8 mouse cellular contexts compared by ENCODE assay signal in the genomic region with DNA sequence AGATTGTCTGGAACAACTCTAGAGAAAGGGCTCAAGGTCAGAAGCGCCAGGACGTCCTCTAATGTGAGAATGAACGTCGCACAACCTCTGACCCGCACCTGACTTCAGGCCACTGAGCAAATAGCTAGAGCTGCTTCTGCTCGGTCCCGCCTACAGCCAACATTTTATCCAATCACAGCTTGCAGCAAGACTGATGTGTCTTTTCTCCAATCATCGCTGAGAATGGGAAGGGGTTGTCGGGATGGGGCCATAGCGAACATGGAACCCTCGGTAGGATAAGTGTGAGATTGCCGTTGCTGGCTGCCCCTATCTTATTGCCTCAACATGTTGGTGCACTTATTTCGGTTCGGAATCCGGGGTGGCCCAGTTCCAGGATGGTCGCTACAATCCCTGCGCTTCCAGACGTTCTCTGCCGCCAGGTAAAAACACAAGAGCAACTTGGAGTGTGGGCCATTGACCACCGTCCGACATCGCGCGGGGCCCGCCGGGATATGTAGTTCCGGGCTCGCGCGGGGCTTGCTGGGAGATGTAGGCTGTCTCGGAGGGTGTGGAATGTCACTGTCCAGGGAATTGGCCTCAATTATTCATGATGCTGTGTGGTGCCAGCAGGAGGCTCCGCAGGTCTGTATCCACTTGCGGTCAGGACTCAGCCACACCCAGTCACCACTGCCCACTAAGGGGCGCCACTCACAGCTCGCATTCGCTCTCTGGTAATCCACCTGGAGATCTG. TPM values are rescaled to one million over a fixed set of nuclear protein-coding genes. Genes with fewer than 3 reads are reported as not detected.
DNase-seq lines count a peak whose midpoint lies in the region; ATAC-seq and TF ChIP-seq lines count a peak whose summit lies in the region.

No protein-coding gene starts in this region.

- 0 out of 2 replicates have a peak, but pooled peaks have one; percentile 26 for TF ChIP-seq POLR2A in brain, embryonic 14.5 days (IDR thresholded peaks at IDR 0.05; ENCODE audit: borderline replicate concordance, extremely low read depth, insufficient read depth, insufficient read length, poor library complexity, severe bottlenecking)
- 0 out of 2 replicates have a peak, but pooled peaks have one; percentile 5 for TF ChIP-seq POLR2A in liver, adult 2 months (IDR thresholded peaks at IDR 0.05; ENCODE audit: extremely low read depth, insufficient read depth, low read length)
- TF ChIP-seq POLR2A in myocyte (IDR thresholded peaks at IDR 0.05; ENCODE audit: insufficient read length, low read depth) = peak; percentile 41

- peak; percentile 99 for DNase-seq in brain, embryonic 14.5 days (ENCODE audit: low read depth)
- DNase-seq in liver, adult 2 months (ENCODE audit: extremely low read depth, low read depth, low spot score) = peak; percentile 99
- peak; percentile 97 for DNase-seq in splenic B cell, adult 2 months (ENCODE audit: low read depth, low spot score)

- peaks cover 31% of the 10 kb centered on the region for H3K4me1 ChIP-seq in erythroblast, embryonic 14.5 days (ENCODE audit: control insufficient read depth)
- peaks cover 4% of the 10 kb centered on the region for H3K4me1 ChIP-seq in heart, embryonic 11.5 days (ENCODE audit: control insufficient read depth, insufficient read depth, low read length)
- peaks cover 16% of the 10 kb centered on the region; the same call in 1 of the 2 replicates for H3K4me1 ChIP-seq in kidney, embryonic 16.5 days (ENCODE audit: insufficient read depth, low read length)
- H3K4me1 ChIP-seq in liver, adult 2 months (ENCODE audit: control insufficient read depth, insufficient read depth, low read length) = peaks cover 2% of the 10 kb centered on the region; the same call in 1 of the 2 replicates

- peak overlapping the region; percentile 61 for H3K4me2 ChIP-seq in heart, embryonic 11.5 days
- H3K4me2 ChIP-seq in kidney, embryonic 16.5 days (replicated peaks; ENCODE audit: low read depth, low read length) = peak overlapping the region; percentile 53
- peak overlapping the region; percentile 81 for H3K4me2 ChIP-seq in myocyte (ENCODE audit: low read depth)

- H3K27me3 ChIP-seq in C2C12 (ENCODE audit: control insufficient read depth, insufficient read depth, insufficient read length) (no peaks in the 10 kb centered on the region), myocyte (ENCODE audit: control insufficient read depth, insufficient read depth, insufficient read length) (no peaks in the 10 kb centered on the region)
- peaks cover 4% of the 10 kb centered on the region for H3K27me3 ChIP-seq in erythroblast, embryonic 14.5 days (ENCODE audit: control insufficient read depth)
- H3K27me3 ChIP-seq in heart, embryonic 11.5 days (ENCODE audit: control insufficient read depth, insufficient read depth, low read length) = no peaks in the 10 kb centered on the region
- no peaks in the 10 kb centered on the region for H3K27me3 ChIP-seq in kidney, embryonic 16.5 days (ENCODE audit: insufficient read depth, low read length)
- no peaks in the 10 kb centered on the region for H3K27me3 ChIP-seq in liver, adult 2 months (ENCODE audit: control insufficient read depth, insufficient read depth, low read length)
- no peaks in the 10 kb centered on the region for H3K27me3 ChIP-seq in splenic B cell, adult 2 months (ENCODE audit: control insufficient read depth, insufficient read depth, low read length, poor library complexity, severe bottlenecking)

- no peaks in the 10 kb centered on the region for H3K9me3 ChIP-seq in erythroblast, embryonic 14.5 days (ENCODE audit: control insufficient read depth, low read length)
- no peaks in the 10 kb centered on the region for H3K9me3 ChIP-seq in heart, embryonic 11.5 days (replicated peaks; ENCODE audit: control insufficient read depth, low read length)
- no peaks in the 10 kb centered on the region for H3K9me3 ChIP-seq in kidney, embryonic 16.5 days (ENCODE audit: low read length)

- H3K79me2 ChIP-seq in C2C12 (ENCODE audit: control insufficient read depth, insufficient read depth) = no peaks in the 10 kb centered on the region
- H3K79me2 ChIP-seq in liver, adult 2 months (ENCODE audit: control insufficient read depth, insufficient read depth, low read length) = peaks cover 2% of the 10 kb centered on the region; the same call in 1 of the 2 replicates
- H3K79me2 ChIP-seq in myocyte (ENCODE audit: control insufficient read depth, insufficient read depth) = no peaks in the 10 kb centered on the region

- peak overlapping the region; percentile 46 for H3ac ChIP-seq in C2C12 (ENCODE audit: control insufficient read depth, insufficient read length, low read depth)
- no peak overlapping the region for H3ac ChIP-seq in myocyte (ENCODE audit: control insufficient read depth, insufficient read length)

- TF ChIP-seq CTCF in C2C12 (IDR thresholded peaks at IDR 0.05; ENCODE audit: control insufficient read depth, insufficient read depth, insufficient read length) = peak; percentile 92
- peak; percentile 70 for TF ChIP-seq CTCF in brain, embryonic 14.5 days (IDR thresholded peaks at IDR 0.05; ENCODE audit: borderline replicate concordance, extremely low read depth, insufficient read depth, insufficient read length)
- peak; percentile 87 for TF ChIP-seq CTCF in liver, adult 2 months (IDR thresholded peaks at IDR 0.05; ENCODE audit: low read depth, low read length)

- no peaks in the 10 kb centered on the region for H3K79me3 ChIP-seq in C2C12 (ENCODE audit: low read depth)

- H3K9ac ChIP-seq in heart, embryonic 11.5 days (ENCODE audit: low read depth, low read length) = peak overlapping the region; percentile 77
- H3K9ac ChIP-seq in kidney, embryonic 16.5 days (replicated peaks; ENCODE audit: low read length) = peak overlapping the region; percentile 76
- peak overlapping the region; percentile 78 for H3K9ac ChIP-seq in liver, adult 2 months (ENCODE audit: low read depth, low read length)

- H3K4me3 ChIP-seq in C2C12 (ENCODE audit: insufficient read depth, poor library complexity, severe bottlenecking) (peak overlapping the region; percentile 38), myocyte (peak overlapping the region; percentile 28)
- H3K4me3 ChIP-seq in erythroblast, embryonic 14.5 days (replicated peaks) = peak overlapping the region; percentile 71
- peak overlapping the region; percentile 70 for H3K4me3 ChIP-seq in heart, embryonic 11.5 days (ENCODE audit: low read depth, low read length)
- H3K4me3 ChIP-seq in kidney, embryonic 16.5 days (ENCODE audit: low read length) = peak overlapping the region; percentile 58
- H3K4me3 ChIP-seq in liver, adult 2 months (ENCODE audit: insufficient read depth, low read depth, low read length) = peak overlapping the region; percentile 64

- H3K36me3 ChIP-seq in C2C12 (ENCODE audit: control insufficient read depth, insufficient read depth) (no peaks in the 10 kb centered on the region), myocyte (ENCODE audit: control insufficient read depth, insufficient read depth) (no peaks in the 10 kb centered on the region)
- no peaks in the 10 kb centered on the region for H3K36me3 ChIP-seq in erythroblast, embryonic 14.5 days (ENCODE audit: control insufficient read depth)
- no peaks in the 10 kb centered on the region for H3K36me3 ChIP-seq in heart, embryonic 11.5 days (ENCODE audit: control insufficient read depth, insufficient read depth, low read length)
- no peaks in the 10 kb centered on the region for H3K36me3 ChIP-seq in kidney, embryonic 16.5 days (ENCODE audit: insufficient read depth, low read length)
- H3K36me3 ChIP-seq in liver, adult 2 months (ENCODE audit: control insufficient read depth, insufficient read depth, low read length) = no peaks in the 10 kb centered on the region
- H3K36me3 ChIP-seq in splenic B cell, adult 2 months (ENCODE audit: control insufficient read depth, insufficient read depth, low read length, poor library complexity, severe bottlenecking) = no peaks in the 10 kb centered on the region

- peak; percentile 96 for ATAC-seq in heart, embryonic 11.5 days (replicated peaks; ENCODE audit: insufficient number of reproducible peaks, low FRiP score, low TSS enrichment)
- peak; percentile 97 for ATAC-seq in kidney, embryonic 16.5 days (ENCODE audit: low FRiP score, low TSS enrichment)

- peak overlapping the region; percentile 85 for H3K27ac ChIP-seq in heart, embryonic 11.5 days (ENCODE audit: low read depth, low read length)
- H3K27ac ChIP-seq in kidney, embryonic 16.5 days (ENCODE audit: low read length) = peak overlapping the region; percentile 54
- H3K27ac ChIP-seq in liver, adult 2 months (replicated peaks; ENCODE audit: insufficient read depth, low read depth, low read length) = peak overlapping the region; percentile 94

- 1% methylated on average over 36 of the region's 36 CpGs for WGBS in heart, embryonic 11.5 days (ENCODE audit: insufficient replicate concordance)
- under 1% methylated on average over 36 of the region's 36 CpGs for WGBS in kidney, embryonic 16.5 days
- WGBS in liver, adult 2 months = under 1% methylated on average over 36 of the region's 36 CpGs

RNA-seq across cellular contexts. Expression of a gene that starts 0.9 kb away (rescaled TPM):
- polyA plus RNA-seq in C2C12 (2012; fragmentation: generic; extraction: Trizol) (25.1 TPM), myocyte (2012; fragmentation: generic; extraction: Trizol) (37.7 TPM)
- 51.0 and 64.7 TPM in 2 replicates for polyA plus RNA-seq in brain, embryonic 14.5 days (2012; rRNA removed)
- polyA plus RNA-seq in erythroblast, embryonic 14.5 days (2012) = 1.7 and 2.2 TPM in 2 replicates
- 44.6 and 53.1 TPM in 2 replicates for polyA plus RNA-seq in heart, embryonic 11.5 days (2014; fragmentation: Nextera tagmentation; extraction: Ambion mirVana)
- 76.1 and 80.3 TPM in 2 replicates for polyA plus RNA-seq in kidney, embryonic 16.5 days (2015; fragmentation: Nextera tagmentation; extraction: Ambion mirVana)
- 21.5 and 25.2 TPM in 2 replicates for total RNA-seq in liver, adult 2 months (2014; rRNA removed)
- 69.9 and 71.0 TPM in 2 replicates for polyA plus RNA-seq in liver, adult 2 months (2012; rRNA removed)

RNA-seq across cellular contexts. Expression of a gene that starts 2.4 kb away (rescaled TPM):
- polyA plus RNA-seq in C2C12 (2012; fragmentation: generic; extraction: Trizol) (0.48 TPM), myocyte (2012; fragmentation: generic; extraction: Trizol) (4.0 TPM)
- 1.5 and 1.7 TPM in 2 replicates for polyA plus RNA-seq in brain, embryonic 14.5 days (2012; rRNA removed)
- polyA plus RNA-seq in erythroblast, embryonic 14.5 days (2012) = 0.02 and 0.05 TPM in 2 replicates
- 0.49 and 1.5 TPM in 2 replicates for polyA plus RNA-seq in heart, embryonic 11.5 days (2014; fragmentation: Nextera tagmentation; extraction: Ambion mirVana)
- polyA plus RNA-seq in kidney, embryonic 16.5 days (2015; fragmentation: Nextera tagmentation; extraction: Ambion mirVana) = 1.0 and 1.7 TPM in 2 replicates
- 0.09 and 0.27 TPM in 2 replicates for total RNA-seq in liver, adult 2 months (2014; rRNA removed)
- 0.05 and 0.35 TPM in 2 replicates for polyA plus RNA-seq in liver, adult 2 months (2012; rRNA removed)

RNA-seq across cellular contexts. Expression of a gene that starts 18.9 kb away (rescaled TPM):
- polyA plus RNA-seq in C2C12 (2012; fragmentation: generic; extraction: Trizol) (0.19 TPM), myocyte (2012; fragmentation: generic; extraction: Trizol) (0.24 TPM)
- 0.71 and 1.1 TPM in 2 replicates for polyA plus RNA-seq in brain, embryonic 14.5 days (2012; rRNA removed)
- not detected in 2 replicates for polyA plus RNA-seq in erythroblast, embryonic 14.5 days (2012)
- 0.20 TPM in 1 of 2 replicates, not detected in the other for polyA plus RNA-seq in heart, embryonic 11.5 days (2014; fragmentation: Nextera tagmentation; extraction: Ambion mirVana)
- 0.40 and 0.55 TPM in 2 replicates for polyA plus RNA-seq in kidney, embryonic 16.5 days (2015; fragmentation: Nextera tagmentation; extraction: Ambion mirVana)
- not detected in 2 replicates for total RNA-seq in liver, adult 2 months (2014; rRNA removed)
- 0.12 and 0.84 TPM in 2 replicates for polyA plus RNA-seq in liver, adult 2 months (2012; rRNA removed)

RNA-seq across cellular contexts. Expression of a gene that starts 29.0 kb away (rescaled TPM):
- polyA plus RNA-seq in C2C12 (2012; fragmentation: generic; extraction: Trizol) (33.4 TPM), myocyte (2012; fragmentation: generic; extraction: Trizol) (30.0 TPM)
- polyA plus RNA-seq in brain, embryonic 14.5 days (2012; rRNA removed) = 159 and 252 TPM in 2 replicates
- 0.40 and 0.67 TPM in 2 replicates for polyA plus RNA-seq in erythroblast, embryonic 14.5 days (2012)
- 34.0 and 36.2 TPM in 2 replicates for polyA plus RNA-seq in heart, embryonic 11.5 days (2014; fragmentation: Nextera tagmentation; extraction: Ambion mirVana)
- 51.1 and 51.5 TPM in 2 replicates for polyA plus RNA-seq in kidney, embryonic 16.5 days (2015; fragmentation: Nextera tagmentation; extraction: Ambion mirVana)
- total RNA-seq in liver, adult 2 months (2014; rRNA removed) = 9.5 and 10.0 TPM in 2 replicates
- 34.6 and 38.4 TPM in 2 replicates for polyA plus RNA-seq in liver, adult 2 months (2012; rRNA removed)

RNA-seq across cellular contexts. Expression of a gene that starts 29.3 kb away (rescaled TPM):
- polyA plus RNA-seq in C2C12 (2012; fragmentation: generic; extraction: Trizol) = 76.4 TPM
- polyA plus RNA-seq in brain, embryonic 14.5 days (2012; rRNA removed) = 38.9 and 41.4 TPM in 2 replicates
- 1.1 and 2.5 TPM in 2 replicates for polyA plus RNA-seq in erythroblast, embryonic 14.5 days (2012)
- polyA plus RNA-seq in heart, embryonic 11.5 days (2014; fragmentation: Nextera tagmentation; extraction: Ambion mirVana) = 17.7 and 17.9 TPM in 2 replicates
- 52.5 and 53.8 TPM in 2 replicates for polyA plus RNA-seq in kidney, embryonic 16.5 days (2015; fragmentation: Nextera tagmentation; extraction: Ambion mirVana)
- total RNA-seq in liver, adult 2 months (2014; rRNA removed) = 15.4 and 22.7 TPM in 2 replicates
- polyA plus RNA-seq in liver, adult 2 months (2012; rRNA removed) = 33.5 and 40.4 TPM in 2 replicates
- 96.4 TPM for polyA plus RNA-seq in myocyte (2012; fragmentation: generic; extraction: Trizol)

Comparison
In these comparisons a context has a peak if more than half of its experiments do, and no peak if none do; other contexts are left out.
1. Peak in every context shown above with its lines: DNase-seq, ATAC-seq, H3K4me3 ChIP-seq and H3K27ac ChIP-seq.